Mouse (Mus musculus) ES-E14 (cell line): ENCODE measurements around the gene Popdc3. TPM values are rescaled to one million over a fixed set of nuclear protein-coding genes. Genes with fewer than 3 reads are reported as not detected.

Experiments
- DNase-seq: peaks from one replicate; pipeline ENCODE4 v3.0.0-alpha.2; 2013; ENCODE audit warnings: low read depth, low spot score
- H3K27ac ChIP-seq: 2 replicates; pipeline ENCODE4 v1.5.1; 2012; ENCODE audit warnings: low read depth, mild to moderate bottlenecking, low read length, moderate library complexity, mixed read lengths; ENCODE audit not compliant: poor library complexity, insufficient read depth, severe bottlenecking
- H3K36me3 ChIP-seq: 2 replicates; pipeline ENCODE4 v1.6.1; 2012; ENCODE audit warnings: mild to moderate bottlenecking, low read length, moderate library complexity, mixed read lengths; ENCODE audit not compliant: control insufficient read depth, poor library complexity, insufficient read depth, severe bottlenecking
- H3K4me1 ChIP-seq, 2 experiments: fragments of 150-350 bp in 1 of 2; sonication (generic) in 1 of 2; 2 replicates each; pipeline ENCODE4 v1.6.1; 2012; ENCODE audit warnings: low read length in 2 of 2, mild to moderate bottlenecking in 1 of 2, mixed read lengths in 1 of 2; ENCODE audit not compliant: control insufficient read depth in 2 of 2, insufficient read depth in 2 of 2, poor library complexity in 1 of 2
- H3K4me3 ChIP-seq, 2 experiments: fragments of 150-350 bp in 1 of 2; sonication (generic) in 1 of 2; 2 replicates each; pipeline ENCODE4 v1.5.1; 2012; ENCODE audit warnings: low read length in 2 of 2, low read depth in 1 of 2, mild to moderate bottlenecking in 1 of 2, mixed read lengths in 1 of 2; ENCODE audit not compliant: insufficient read depth in 1 of 2, poor library complexity in 1 of 2, severe bottlenecking in 1 of 2
- H3K9ac ChIP-seq: 2 replicates; pipeline ENCODE4 v1.6.1; 2012; ENCODE audit warnings: low read depth, mild to moderate bottlenecking, low read length, mixed read lengths; ENCODE audit not compliant: poor library complexity, insufficient read depth, severe bottlenecking
- H3K9me3 ChIP-seq: fragments of 150-350 bp; sonication (generic); 2 replicates; pipeline ENCODE4 v1.6.1; 2012; ENCODE audit warnings: low read depth, mild to moderate bottlenecking, low read length; ENCODE audit not compliant: control insufficient read depth, insufficient read depth
- CHD2 ChIP-seq: IDR thresholded peaks from 2 replicates; pipeline ENCODE4 v1.6.1; 2014; ENCODE audit warnings: mild to moderate bottlenecking, low read depth, low read length, inconsistent platforms
- HCFC1 ChIP-seq: IDR thresholded peaks from 2 replicates; pipeline ENCODE4 v1.6.1; 2012; ENCODE audit warnings: low read length, inconsistent platforms, borderline replicate concordance; ENCODE audit not compliant: insufficient read depth
- MAFK ChIP-seq: IDR thresholded peaks from 2 replicates; pipeline ENCODE4 v1.6.1; 2014; ENCODE audit warnings: mild to moderate bottlenecking, low read depth, low read length, inconsistent platforms; ENCODE audit not compliant: insufficient read depth
- ZC3H11A ChIP-seq: IDR thresholded peaks from 2 replicates; pipeline ENCODE4 v1.6.1; 2012; ENCODE audit warnings: low read depth, mild to moderate bottlenecking, inconsistent platforms, low read length, borderline replicate concordance
- ZNF384 ChIP-seq: IDR thresholded peaks from 2 replicates; pipeline ENCODE4 v1.6.1; 2012; ENCODE audit warnings: low read depth, low read length, inconsistent platforms
- in situ Hi-C, 2 experiments: fragments of 600-800 bp; cut with MboI; formaldehyde crosslinking; loops; one replicate each; pipeline ENCODE4 v1.15.1; 2025; ENCODE audit warnings: low sequenced_read_pairs in 2 of 2, inconsistent platforms in 1 of 2; ENCODE audit not compliant: unreplicated experiment in 2 of 2
- total RNA-seq: library from RNA; depleted of rRNA; stranded (reverse); fragments of 300-350 nt; gene quantifications from 2 replicates; pipeline ENCODE4 v1.2.3, GENCODE M21; 2012

Popdc3 gene
- total RNA-seq, 1 experiment: 0.85 TPM

DNA sequence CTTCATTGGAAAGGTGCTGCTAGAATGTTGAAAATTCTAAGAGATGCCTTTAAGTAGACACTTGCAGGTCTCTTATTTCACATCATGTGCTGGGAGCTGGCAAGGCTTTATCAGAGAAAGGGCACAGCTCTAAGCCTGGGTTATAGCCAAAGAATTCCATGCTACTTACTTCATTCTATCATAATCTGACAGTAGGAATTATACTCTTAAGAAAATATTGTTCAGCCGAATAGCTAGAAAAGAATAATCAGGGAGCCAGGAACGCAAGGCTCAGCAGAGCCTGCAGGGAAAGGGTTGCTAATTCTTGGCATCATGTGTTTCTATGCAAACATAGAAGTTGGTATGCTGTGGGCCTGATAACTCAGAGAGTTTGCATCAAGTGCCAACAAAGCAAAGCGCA lies 3.4 kb downstream of the Popdc3 start:
- no peaks in the 10 kb centered on the region for H3K36me3 ChIP-seq
- no peak for DNase-seq
- no peaks in the 10 kb centered on the region for H3K9me3 ChIP-seq
- in situ Hi-C loops: no loop called here
- H3K4me1 ChIP-seq: no peaks in the 10 kb centered on the region
- no peak overlapping the region for H3K9ac ChIP-seq
- no peak overlapping the region for H3K4me3 ChIP-seq
- H3K27ac ChIP-seq: no peak overlapping the region
- TF ChIP-seq MAFK (no peak), ZNF384 (no peak)

DNA sequence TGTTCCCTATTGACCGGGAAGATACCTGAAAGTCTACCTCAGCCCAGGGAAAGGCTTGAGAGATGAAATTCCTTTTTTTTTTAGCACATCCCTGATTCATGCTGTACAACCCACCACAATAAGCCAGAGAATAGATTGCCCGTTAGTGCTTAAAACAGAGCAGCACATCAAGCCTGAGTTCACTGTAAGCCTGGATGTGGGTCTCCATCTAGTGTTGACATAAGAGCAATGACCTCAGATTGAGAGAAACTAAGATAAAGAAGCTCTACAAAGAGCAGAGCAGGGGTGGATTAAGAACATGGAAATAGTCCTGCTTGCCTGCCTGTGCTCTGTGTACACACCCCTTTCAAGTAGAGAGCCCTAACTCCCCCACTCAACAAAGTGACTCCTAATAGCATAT lies 7.6 kb downstream of the Popdc3 start:
- H3K9ac ChIP-seq: no peak overlapping the region
- no peaks in the 10 kb centered on the region for H3K9me3 ChIP-seq

DNA sequence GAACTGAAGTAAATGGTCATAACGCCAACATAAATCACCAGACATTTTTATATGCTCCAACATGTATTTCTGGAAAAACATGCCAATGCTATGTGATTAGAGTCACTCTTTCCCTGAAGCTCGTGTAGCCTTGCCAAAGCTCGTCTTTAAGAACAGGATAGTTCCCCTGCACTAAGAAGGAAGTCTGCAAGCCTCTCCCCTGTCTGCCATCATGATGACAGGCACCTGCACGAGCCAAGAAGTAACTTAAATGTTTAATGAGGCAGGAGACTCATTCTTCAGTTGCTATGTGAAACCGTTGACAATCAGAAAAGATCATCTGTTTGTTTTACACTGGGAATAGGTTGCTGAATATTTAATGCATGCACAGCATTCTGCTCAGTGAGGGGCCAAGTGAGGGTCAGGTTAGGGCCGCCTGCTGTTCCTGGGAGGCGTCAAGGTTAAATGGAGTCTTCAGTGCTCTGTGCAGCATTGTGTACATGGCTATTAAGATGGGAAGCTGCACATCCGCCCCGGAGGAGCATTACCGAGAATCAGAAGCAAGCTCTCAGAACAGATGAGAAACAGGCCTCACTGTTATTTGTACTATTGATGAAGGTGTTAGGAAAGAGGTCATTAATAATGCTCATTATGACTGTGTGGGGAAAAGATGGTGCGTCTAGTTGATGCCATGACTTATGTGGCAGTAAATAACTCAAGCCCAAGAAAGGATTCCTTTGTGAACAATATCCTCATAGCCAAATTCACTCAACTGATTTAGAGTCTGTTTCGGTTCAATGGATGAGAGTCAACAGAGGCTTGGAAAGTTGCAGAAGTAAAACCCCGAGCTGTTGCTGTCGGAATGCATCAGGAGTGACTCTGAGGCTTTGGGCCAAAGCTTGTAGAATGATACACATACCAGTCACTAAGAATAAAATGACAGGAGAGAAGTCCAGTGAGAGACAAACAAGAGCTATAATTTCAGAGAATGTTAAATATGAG lies 15.7 kb downstream of the Popdc3 start:
- TF ChIP-seq ZNF384: no peak
- TF ChIP-seq HCFC1: no peak
- no peak for TF ChIP-seq ZC3H11A
- TF ChIP-seq CHD2: no peak
- no peak for TF ChIP-seq MAFK
- H3K9me3 ChIP-seq: no peaks in the 10 kb centered on the region
- peaks cover 0 to 15% of the 10 kb centered on the region in 2 experiments; a peak in 2 of 4 replicates for H3K4me1 ChIP-seq
- no peak overlapping the region for H3K9ac ChIP-seq
- DNase-seq: peak; percentile 30
- no peak overlapping the region for H3K27ac ChIP-seq
- no peak overlapping the region for H3K4me3 ChIP-seq
- in situ Hi-C loops: no loop called here
- no peaks in the 10 kb centered on the region for H3K36me3 ChIP-seq

More for the DNA sequence above, 7.6 kb downstream of the Popdc3 start:
- Histone ChIP-seq H3K4me1 (no peaks in the 10 kb centered on the region), H3K4me3 (no peak overlapping the region), H3K36me3 (no peaks in the 10 kb centered on the region), H3K27ac (no peak overlapping the region)
- TF ChIP-seq CHD2: no peak
- no peak for TF ChIP-seq ZC3H11A
- TF ChIP-seq MAFK: no peak
- TF ChIP-seq ZNF384: no peak
- no peak for DNase-seq
- in situ Hi-C loops: no loop called here

- H3K36me3 ChIP-seq: no peaks in the 10 kb centered on the region
- DNase-seq: peak; percentile 6
- H3K9ac ChIP-seq: no peak overlapping the region
- TF ChIP-seq ZC3H11A (no peak), HCFC1 (no peak), MAFK (no peak), CHD2 (no peak), ZNF384 (no peak)
- H3K27ac ChIP-seq: no peak overlapping the region
- H3K9me3 ChIP-seq: no peaks in the 10 kb centered on the region
- H3K4me3 ChIP-seq: no peak overlapping the region
- in situ Hi-C loops: no loop called here
- H3K4me1 ChIP-seq: peaks cover 0 to 15% of the 10 kb centered on the region in 2 experiments; a peak in 2 of 4 replicates
These were observed 16.6 kb downstream of the Popdc3 start for GRCm38 (mm10) chr10:45194531-45194930.

DNA sequence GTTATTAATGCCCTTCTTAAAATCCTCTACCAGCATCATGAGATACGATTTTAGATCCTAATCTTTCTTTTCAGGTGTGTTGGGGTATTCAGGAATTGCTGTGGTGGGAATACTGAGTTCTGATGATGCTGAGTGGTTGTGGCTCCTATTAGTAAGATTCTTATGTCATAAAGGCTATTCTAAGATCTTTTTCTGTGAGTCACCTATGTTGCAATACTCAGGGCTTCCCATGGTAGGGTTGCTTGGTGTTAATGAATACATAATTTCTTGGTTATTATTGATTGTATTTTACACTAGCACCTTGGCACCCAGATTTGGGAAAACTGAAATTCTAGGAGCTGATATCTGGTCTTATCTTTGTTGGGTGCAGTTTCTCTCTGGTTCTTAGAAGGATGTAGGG lies 26.7 kb downstream of the Popdc3 start:
- TF ChIP-seq HCFC1 (no peak), MAFK (no peak), CHD2 (no peak), ZC3H11A (no peak), ZNF384 (no peak)
- in situ Hi-C loops: no loop called here
- Histone ChIP-seq H3K36me3 (no peaks in the 10 kb centered on the region), H3K9me3 (no peaks in the 10 kb centered on the region), H3K4me1 (no peaks in the 10 kb centered on the region), H3K4me3 (no peak overlapping the region), H3K9ac (no peak overlapping the region), H3K27ac (no peak overlapping the region)
- no peak for DNase-seq
